Mouse (Mus musculus): Measurements from ENCODE around the gene Sult6b2. TPM values are rescaled to one million over a fixed set of nuclear protein-coding genes. Genes with fewer than 3 reads are reported as not detected.

Sult6b2 gene
- total RNA-seq, 2 experiments from 2014 or later = 0.17 to 0.28 TPM

DNA sequence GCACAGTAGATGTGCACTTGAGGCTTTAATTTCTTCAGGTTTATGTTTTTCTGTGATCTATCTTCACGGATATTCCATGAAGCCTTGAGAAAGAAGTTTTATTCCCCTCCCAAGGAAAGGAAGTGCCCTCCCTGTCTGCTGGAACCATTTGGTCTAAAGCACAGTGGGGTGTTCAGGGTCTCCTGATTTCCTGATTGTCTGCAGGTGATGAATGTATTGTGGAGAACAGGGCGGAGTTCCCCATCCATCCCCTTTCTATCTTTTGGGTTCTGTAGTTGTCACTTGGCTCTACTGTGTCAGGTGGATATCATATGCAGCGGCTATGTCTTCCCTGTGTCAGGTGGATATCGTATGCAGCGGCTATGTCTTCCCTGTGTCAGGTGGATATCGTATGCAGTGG lies 62.5 kb downstream of the Sult6b2 start:
- DNase-seq (ENCODE audit: low spot score in 2 of 2) = no peak

DNA sequence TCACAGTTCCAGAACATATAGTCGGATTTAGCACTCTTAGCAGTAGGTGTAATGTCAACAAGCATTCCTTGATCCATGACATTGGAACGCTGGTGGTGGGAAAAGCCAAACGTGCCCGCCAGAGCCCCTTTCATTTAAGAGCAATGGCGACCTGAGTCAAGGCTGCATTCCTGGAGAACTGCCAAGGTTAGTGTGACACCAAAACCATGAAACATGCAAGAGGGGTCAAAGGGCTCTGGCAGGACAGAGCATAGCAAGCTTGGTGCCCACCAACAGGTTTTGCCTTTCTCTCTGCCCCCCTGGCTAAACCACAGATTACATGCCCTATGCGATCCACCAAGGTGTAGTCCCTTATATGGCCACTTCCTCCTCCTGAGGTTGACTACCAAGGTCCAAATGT lies 65.7 kb downstream of the Sult6b2 start:
- DNase-seq (ENCODE audit: low spot score in 2 of 2) = no peak

DNA sequence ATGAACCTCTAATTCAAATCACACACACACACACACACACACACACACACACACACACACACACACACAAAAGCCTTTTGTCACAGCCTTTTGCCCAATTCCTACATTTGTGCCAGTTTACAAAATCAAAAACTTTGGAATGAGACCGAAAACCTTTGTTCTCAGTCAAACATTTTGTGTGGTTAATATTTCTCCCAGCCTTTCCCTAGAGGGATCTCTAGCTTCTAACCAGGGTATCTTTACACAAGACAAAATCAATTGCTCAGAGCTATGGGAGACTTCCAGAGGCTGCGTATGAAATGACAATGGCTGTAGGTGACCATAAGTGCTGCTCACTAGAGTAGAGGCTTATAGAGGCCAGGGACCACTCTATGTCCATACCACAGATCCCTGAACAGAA lies 66.1 kb downstream of the Sult6b2 start:
- no peak for DNase-seq (ENCODE audit: low spot score in 2 of 2)

DNA sequence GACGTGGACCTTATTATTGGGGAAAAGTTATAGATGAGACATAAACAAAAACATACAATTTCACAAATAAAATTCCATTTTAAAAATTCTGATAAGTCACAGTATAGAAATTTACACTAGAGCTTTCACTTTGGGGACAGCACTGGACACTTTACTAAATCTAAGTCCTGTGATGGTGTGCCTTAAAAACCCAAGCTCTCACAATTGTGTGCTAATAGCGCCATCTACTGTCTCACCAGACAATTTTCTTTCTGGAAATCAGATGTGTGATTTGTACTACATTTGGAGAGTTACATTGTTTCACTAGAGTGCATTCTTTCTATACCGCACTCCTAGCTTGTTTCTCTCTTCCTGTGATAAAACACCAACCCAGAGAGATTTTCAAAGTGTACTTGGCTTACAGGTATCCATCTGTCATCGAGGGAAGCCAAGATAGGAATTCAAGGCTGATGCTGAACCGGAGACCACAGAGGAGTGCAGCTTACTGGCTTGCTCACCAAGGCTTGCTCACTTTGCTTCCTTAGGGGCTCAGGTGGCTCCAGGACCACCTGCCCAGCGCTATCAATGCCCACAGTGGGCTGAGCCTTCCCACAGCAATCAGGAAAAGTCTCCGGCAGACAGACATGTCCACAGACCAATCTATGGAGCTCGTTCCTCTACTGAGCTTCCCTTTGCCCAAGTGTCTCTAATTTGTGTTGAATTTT lies 68.8 kb downstream of the Sult6b2 start:
- peak in 1 of 2 experiments; percentile 75 for DNase-seq (ENCODE audit: low spot score in 2 of 2)

Other genes starting within 250 kb of the Sult6b2 start
- 1 to 10 TPM; 2.8 to 4.1 TPM for gene Kcnj8, start 232.9 kb downstream of the Sult6b2 start, total RNA-seq (2021)
- 1 to 10 TPM; 7.1 to 8.1 TPM for gene Abcc9, start 102.2 kb downstream of the Sult6b2 start, total RNA-seq (2021)
- 100 to 1,000 TPM; 119 to 124 TPM for gene Cmas, start 47.8 kb downstream of the Sult6b2 start, total RNA-seq (2021)
- 10 to 100 TPM; 29.7 to 32.2 TPM for gene St8sia1, start 159.9 kb upstream of the Sult6b2 start, total RNA-seq (2021)